Mouse (Mus musculus) liver, postnatal 0 days (tissue): ENCODE data around the gene Aldh1a3.

ENCODE experiments used
- CTCF ChIP-seq: sonication (generic); IDR thresholded peaks from 2 replicates; pipeline ENCODE4 v1.5.1; 2016; ENCODE audit warnings: antibody characterized with exemption, low read depth
- EP300 ChIP-seq: IDR thresholded peaks from 2 replicates; pipeline ENCODE4 v1.6.1; 2016; ENCODE audit warnings: antibody characterized with exemption, low read depth, mild to moderate bottlenecking

GRCm38 (mm10) chr7:66397288-66397687 is 30.0 kb downstream of the Aldh1a3 start:
- TF ChIP-seq CTCF (no peak), EP300 (no peak)
